14 mouse cellular contexts compared by ENCODE assay signal in genomic region chr1:156108400-156108799, GRCm38 (mm10).
DNase-seq lines count a peak whose midpoint lies in the region; ATAC-seq and TF ChIP-seq lines count a peak whose summit lies in the region.
"Had no signal": no experiment of that assay in that cellular context is flagged by ENCODE, and none has a peak within 500 bp of the region (broad histone marks: within the 10 kb centered on the region; RNA-seq: fewer than 3 reads in every experiment).

No protein-coding gene starts in this region.

- H3K9me3 ChIP-seq in liver, embryonic 12.5 days (replicated peaks), result no peaks in the 10 kb centered on the region
- H3K9me3 ChIP-seq in liver, embryonic 11.5 days (ENCODE audit: control insufficient read depth, low read length), result no peaks in the 10 kb centered on the region
- no peaks in the 10 kb centered on the region for H3K9me3 ChIP-seq in midbrain, postnatal 0 days (ENCODE audit: low read length)

- no peak overlapping the region for H3K9ac ChIP-seq in liver, embryonic 12.5 days
- H3K9ac ChIP-seq in liver, embryonic 11.5 days (ENCODE audit: low read depth, low read length), result no peak overlapping the region
- H3K9ac ChIP-seq in midbrain, postnatal 0 days (replicated peaks; ENCODE audit: low read length, poor library complexity, severe bottlenecking), result no peak overlapping the region

- no peak for ATAC-seq in liver, embryonic 12.5 days
- ATAC-seq in liver, embryonic 11.5 days (replicated peaks; ENCODE audit: low FRiP score), result no peak
- ATAC-seq in midbrain, postnatal 0 days (ENCODE audit: low FRiP score), result no peak
- ATAC-seq in inflammation-experienced regulatory T-cells, adult 6 months, result no peak

- H3K4me1 ChIP-seq in liver, embryonic 12.5 days, result peaks cover 10% of the 10 kb centered on the region; the same call in 1 of the 2 replicates
- peaks cover 4% of the 10 kb centered on the region; the same call in 1 of the 2 replicates for H3K4me1 ChIP-seq in liver, embryonic 11.5 days (replicated peaks; ENCODE audit: control insufficient read depth, insufficient read depth, low read length)
- H3K4me1 ChIP-seq in midbrain, postnatal 0 days (ENCODE audit: insufficient read depth, low read length), result no peaks in the 10 kb centered on the region

- WGBS in liver, embryonic 12.5 days (ENCODE audit: insufficient replicate concordance), result 39% methylated on average over 10 of the region's 10 CpGs
- 52% methylated on average over 10 of the region's 10 CpGs for WGBS in liver, embryonic 11.5 days
- 36% methylated on average over 10 of the region's 10 CpGs for WGBS in midbrain, postnatal 0 days

- no peak overlapping the region for H3K4me3 ChIP-seq in liver, embryonic 12.5 days
- H3K4me3 ChIP-seq in liver, embryonic 11.5 days (ENCODE audit: low read depth, low read length), result no peak overlapping the region
- H3K4me3 ChIP-seq in midbrain, postnatal 0 days (ENCODE audit: low read depth, low read length), result no peak overlapping the region
- H3K4me3 ChIP-seq: heart, adult 2 months had no signal

- TF ChIP-seq CTCF in midbrain, postnatal 0 days (IDR thresholded peaks at IDR 0.05), result no peak

- no peaks in the 10 kb centered on the region for H3K36me3 ChIP-seq in liver, embryonic 12.5 days
- H3K36me3 ChIP-seq in liver, embryonic 11.5 days (ENCODE audit: control insufficient read depth, insufficient read depth, low read length), result no peaks in the 10 kb centered on the region
- no peaks in the 10 kb centered on the region for H3K36me3 ChIP-seq in midbrain, postnatal 0 days (ENCODE audit: insufficient read depth, low read length)

- H3K27me3 ChIP-seq in liver, embryonic 12.5 days (replicated peaks), result no peaks in the 10 kb centered on the region
- no peaks in the 10 kb centered on the region for H3K27me3 ChIP-seq in liver, embryonic 11.5 days (replicated peaks; ENCODE audit: control insufficient read depth, insufficient read depth, low read length)
- no peaks in the 10 kb centered on the region for H3K27me3 ChIP-seq in midbrain, postnatal 0 days (ENCODE audit: insufficient read depth, low read length)

- H3K4me2 ChIP-seq in liver, embryonic 12.5 days, result peak overlapping the region; percentile 8; the same call in 1 of the 2 replicates
- H3K4me2 ChIP-seq in liver, embryonic 11.5 days, result no peak overlapping the region
- 0 out of 2 replicates have a peak overlapping the region, but pooled peaks have one; percentile 10 for H3K4me2 ChIP-seq in midbrain, postnatal 0 days (ENCODE audit: low read depth, low read length, poor library complexity, severe bottlenecking)

- H3K27ac ChIP-seq in liver, embryonic 12.5 days, result no peak overlapping the region
- no peak overlapping the region for H3K27ac ChIP-seq in liver, embryonic 11.5 days (ENCODE audit: low read depth, low read length)
- no peak overlapping the region for H3K27ac ChIP-seq in midbrain, postnatal 0 days (ENCODE audit: low read depth, low read length)
- H3K27ac ChIP-seq: heart, adult 2 months had no signal

- DNase-seq in liver, embryonic 11.5 days (ENCODE audit: low spot score), result no peak
- peak; percentile 23 for DNase-seq in brain, adult 2 months (ENCODE audit: low read depth, low spot score)
- peak; percentile 59 for DNase-seq in forelimb bud, embryonic 11.5 days (ENCODE audit: low read depth, low spot score)
- no peak for DNase-seq in midbrain, postnatal 0 days (ENCODE audit: low spot score)
- DNase-seq in adrenal gland, adult 8-10 months, result no peak
- no peak for DNase-seq in layer of hippocampus, adult 8-10 months (ENCODE audit: low spot score in 2 of 2)
- DNase-seq: adrenal gland, postnatal 36 days; cerebellum, adult 11-12 months; heart, adult 2 months; kidney, adult 9 months; layer of hippocampus, postnatal 36 days; right cerebral cortex, postnatal 25 days had no signal

Comparison
In these comparisons a context has a peak if more than half of its experiments do, and no peak if none do; other contexts are left out.
1. DNase-seq: peak in brain, adult 2 months (single experiment) and forelimb bud, embryonic 11.5 days (single experiment); none in liver, embryonic 11.5 days (single experiment), midbrain, postnatal 0 days (single experiment), adrenal gland, adult 8-10 months (single experiment) and layer of hippocampus, adult 8-10 months (0 of 2).